Mouse (Mus musculus): ENCODE measurements around the gene Stk11ip.

DNA sequence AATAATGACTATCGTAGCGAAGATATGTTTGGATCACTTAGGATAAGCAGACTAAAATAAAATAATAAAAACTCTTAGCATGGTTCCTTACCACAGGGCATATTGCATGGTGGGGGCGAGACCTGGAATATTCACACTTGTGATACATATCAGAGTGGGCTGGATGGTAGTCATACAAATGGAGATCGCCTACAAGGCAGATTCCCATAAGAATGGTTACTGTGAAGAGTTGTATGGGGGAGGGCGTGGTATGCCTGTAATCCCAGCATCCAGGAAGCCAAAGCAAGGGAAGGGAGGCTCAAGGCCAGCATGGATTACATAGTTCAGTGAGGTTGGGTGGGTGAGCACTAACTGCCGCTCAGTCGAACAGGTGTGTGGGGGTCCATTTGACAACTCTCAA is 40.6 kb upstream of the Stk11ip start:
- TF ChIP-seq POLR2A (IDR thresholded peaks at IDR 0.05; ENCODE audit: extremely low read depth, insufficient read depth, low read length) (no peak), CTCF (IDR thresholded peaks at IDR 0.05; ENCODE audit: extremely low read depth, insufficient read depth, low read length) (no peak)

Measured in cortical plate, adult 2 months (tissue).